Mouse (Mus musculus) CH12.LX (cell line): Measurements from ENCODE around the gene Ube2g1. TPM values are rescaled to one million over a fixed set of nuclear protein-coding genes. Genes with fewer than 3 reads are reported as not detected.
A peak's percentile ranks its signal among the peaks of the same experiment; 100 is the strongest.

Source experiments
- DNase-seq: peaks from one replicate; pipeline ENCODE4 v3.0.0-alpha.2; 2013; ENCODE audit errors: extremely low read depth
- H3K27ac ChIP-seq: 2 replicates; pipeline ENCODE4 v1.5.1; 2012; ENCODE audit warnings: low read depth, mild to moderate bottlenecking, control low read depth, moderate library complexity; ENCODE audit not compliant: insufficient read depth
- H3K27me3 ChIP-seq: replicated peaks from 2 replicates; pipeline ENCODE3; 2012; ENCODE audit warnings: inconsistent platforms
- H3K36me3 ChIP-seq, 2 experiments: replicated peaks in 1 of 2; 2 replicates each; pipeline versions ENCODE3 to v1.6.1; 2012; ENCODE audit warnings: inconsistent platforms in 1 of 2, low read length in 1 of 2, mild to moderate bottlenecking in 1 of 2, mixed read lengths in 1 of 2, moderate library complexity in 1 of 2; ENCODE audit not compliant: control insufficient read depth in 1 of 2, insufficient read depth in 1 of 2
- H3K4me1 ChIP-seq, 2 experiments: 2 replicates each; pipeline ENCODE4 v1.6.1; 2012; ENCODE audit warnings: inconsistent platforms in 1 of 2, moderate library complexity in 1 of 2; ENCODE audit not compliant: insufficient read depth in 2 of 2, control insufficient read depth in 1 of 2
- H3K4me2 ChIP-seq: 2 replicates; pipeline ENCODE4 v1.6.1; 2012; ENCODE audit warnings: low read depth, mild to moderate bottlenecking, control low read depth; ENCODE audit not compliant: poor library complexity, insufficient read depth, severe bottlenecking
- H3K4me3 ChIP-seq, 3 experiments: fragments of 150-350 bp in 1 of 3; sonication (generic) in 1 of 3; replicated peaks in 1 of 3; 2 replicates each; pipeline versions ENCODE3 to v1.5.1; 2011 to 2012; ENCODE audit warnings: low read depth in 2 of 3, low read length in 2 of 3, mild to moderate bottlenecking in 2 of 3, moderate library complexity in 2 of 3, control low read depth in 1 of 3, improper control_type of control experiment in 1 of 3, inconsistent platforms in 1 of 3, mixed read lengths in 1 of 3; ENCODE audit not compliant: poor library complexity in 1 of 3
- H3K79me2 ChIP-seq: replicated peaks from 2 replicates; pipeline ENCODE4 v1.6.1; 2012; ENCODE audit warnings: mild to moderate bottlenecking, moderate library complexity; ENCODE audit not compliant: control insufficient read depth, poor library complexity, insufficient read depth, severe bottlenecking; ENCODE audit errors: extremely low read depth
- H3K9ac ChIP-seq: 2 replicates; pipeline ENCODE4 v1.6.1; 2012; ENCODE audit warnings: low read depth, mild to moderate bottlenecking, control low read depth, moderate library complexity; ENCODE audit not compliant: insufficient read depth
- H3K9me3 ChIP-seq: replicated peaks from 2 replicates; pipeline ENCODE3; 2012; ENCODE audit warnings: low read length, inconsistent platforms, mixed read lengths
- CHD2 ChIP-seq: IDR thresholded peaks from 2 replicates; pipeline ENCODE4 v1.6.1; 2011; ENCODE audit warnings: low read length, improper control_type of control experiment
- CTCF ChIP-seq, 2 experiments: IDR thresholded peaks in 1 of 2; conservative IDR thresholded peaks in 1 of 2; 2 replicates each; pipeline ENCODE4 v1.5.1; 2011 to 2012; ENCODE audit warnings: low read depth in 2 of 2, low read length in 2 of 2, improper control_type of control experiment in 1 of 2, inconsistent platforms in 1 of 2, mild to moderate bottlenecking in 1 of 2, moderate library complexity in 1 of 2
- E2F4 ChIP-seq: IDR thresholded peaks from 2 replicates; pipeline ENCODE4 v1.6.1; 2011; ENCODE audit warnings: low read depth, low read length, improper control_type of control experiment; ENCODE audit not compliant: insufficient replicate concordance
- EP300 ChIP-seq: IDR thresholded peaks from 2 replicates; pipeline ENCODE4 v1.6.1; 2011; ENCODE audit warnings: low read length, improper control_type of control experiment
- IRF4 ChIP-seq: IDR thresholded peaks from 2 replicates; pipeline ENCODE4 v1.6.1; 2014; ENCODE audit warnings: low read depth, mild to moderate bottlenecking, inconsistent platforms, low read length, improper control_type of control experiment
- JUN ChIP-seq: IDR thresholded peaks from 2 replicates; pipeline ENCODE4 v1.6.1; 2011; ENCODE audit warnings: low read depth, mild to moderate bottlenecking, low read length, improper control_type of control experiment, moderate library complexity; ENCODE audit not compliant: insufficient read depth
- JUND ChIP-seq: conservative IDR thresholded peaks from 2 replicates; pipeline ENCODE4 v1.6.1; 2011; ENCODE audit warnings: low read depth, low read length, improper control_type of control experiment
- KAT2A ChIP-seq: IDR thresholded peaks from 2 replicates; pipeline ENCODE4 v1.6.1; 2012; ENCODE audit warnings: low read length, improper control_type of control experiment, inconsistent platforms; ENCODE audit not compliant: insufficient replicate concordance
- MAFK ChIP-seq: IDR thresholded peaks from 2 replicates; pipeline ENCODE4 v1.6.1; 2011; ENCODE audit warnings: low read length, improper control_type of control experiment; ENCODE audit not compliant: insufficient replicate concordance
- MAX ChIP-seq: IDR thresholded peaks from 2 replicates; pipeline ENCODE4 v1.6.1; 2011; ENCODE audit warnings: low read length, improper control_type of control experiment
- MAZ ChIP-seq: IDR thresholded peaks from 2 replicates; pipeline ENCODE4 v1.6.1; 2012; ENCODE audit warnings: low read depth, mild to moderate bottlenecking, inconsistent platforms, low read length, improper control_type of control experiment, moderate library complexity
- MEF2A ChIP-seq: IDR thresholded peaks from 2 replicates; pipeline ENCODE4 v1.6.1; 2014; ENCODE audit warnings: low read depth, mild to moderate bottlenecking, inconsistent platforms, low read length, improper control_type of control experiment, borderline replicate concordance
- MXI1 ChIP-seq: IDR thresholded peaks from 2 replicates; pipeline ENCODE4 v1.6.1; 2011; ENCODE audit warnings: mild to moderate bottlenecking, low read depth, low read length, improper control_type of control experiment
- NELFE ChIP-seq: IDR thresholded peaks from 2 replicates; pipeline ENCODE4 v1.6.1; 2011; ENCODE audit warnings: low read depth, low read length, improper control_type of control experiment
- PAX5 ChIP-seq: IDR thresholded peaks from 2 replicates; pipeline ENCODE4 v1.6.1; 2012; ENCODE audit warnings: low read length, inconsistent platforms, mixed read lengths
- POLR2A ChIP-seq: IDR thresholded peaks from 2 replicates; pipeline ENCODE4 v1.6.1; 2011; ENCODE audit warnings: low read depth, mild to moderate bottlenecking, improper control_type of control experiment, low read length
- POLR2AphosphoS2 ChIP-seq: IDR thresholded peaks from 2 replicates; pipeline ENCODE4 v1.6.1; 2011; ENCODE audit warnings: low read depth, low read length, improper control_type of control experiment
- RAD21 ChIP-seq: IDR thresholded peaks from 2 replicates; pipeline ENCODE4 v1.6.1; 2011; ENCODE audit warnings: low read depth, mild to moderate bottlenecking, low read length, improper control_type of control experiment, moderate library complexity
- RCOR1 ChIP-seq: conservative IDR thresholded peaks from 2 replicates; pipeline ENCODE4 v1.6.1; 2012; ENCODE audit warnings: low read depth, mild to moderate bottlenecking, inconsistent platforms, low read length, improper control_type of control experiment
- SMC3 ChIP-seq: IDR thresholded peaks from 2 replicates; pipeline ENCODE4 v1.6.1; 2011; ENCODE audit warnings: low read depth, low read length, improper control_type of control experiment
- TBP ChIP-seq: conservative IDR thresholded peaks from 2 replicates; pipeline ENCODE4 v1.6.1; 2011; ENCODE audit warnings: low read depth, low read length, improper control_type of control experiment
- TCF12 ChIP-seq: IDR thresholded peaks from 2 replicates; pipeline ENCODE4 v1.6.1; 2014; ENCODE audit warnings: low read depth, mild to moderate bottlenecking, inconsistent platforms, low read length, improper control_type of control experiment
- UBTF ChIP-seq: IDR thresholded peaks from 2 replicates; pipeline ENCODE4 v1.6.1; 2012; ENCODE audit warnings: low read depth, mild to moderate bottlenecking, inconsistent platforms, low read length, improper control_type of control experiment, moderate library complexity
- USF1 ChIP-seq: IDR thresholded peaks from 2 replicates; pipeline ENCODE4 v1.6.1; 2014; ENCODE audit warnings: low read depth, mild to moderate bottlenecking, inconsistent platforms, low read length, improper control_type of control experiment
- ZC3H11A ChIP-seq: IDR thresholded peaks from 2 replicates; pipeline ENCODE4 v1.6.1; 2012; ENCODE audit warnings: low read depth, mild to moderate bottlenecking, inconsistent platforms, low read length, improper control_type of control experiment
- ZKSCAN1 ChIP-seq: IDR thresholded peaks from 2 replicates; pipeline ENCODE4 v1.6.1; 2012; ENCODE audit warnings: low read depth, inconsistent platforms, low read length, improper control_type of control experiment, borderline replicate concordance
- ZMIZ1 ChIP-seq: IDR thresholded peaks from 2 replicates; pipeline ENCODE4 v1.6.1; 2012; ENCODE audit warnings: low read depth, mild to moderate bottlenecking, inconsistent platforms, low read length, improper control_type of control experiment
- ZNF384 ChIP-seq: IDR thresholded peaks from 2 replicates; pipeline ENCODE4 v1.6.1; 2012; ENCODE audit warnings: low read depth, low read length, improper control_type of control experiment, inconsistent platforms
- dilution Hi-C: fragments of 300-500 bp; cut with MboI; formaldehyde crosslinking; loops from 2 replicates; pipeline ENCODE4 v1.14.3; 2020; ENCODE audit warnings: low sequenced_read_pairs; ENCODE audit not compliant: extremely low pct_unique_long_range_greater_than_20kb, extremely low pct_ligation_motif_present
- in situ Hi-C: fragments of 300-500 bp; cut with MboI; formaldehyde crosslinking; loops from 3 replicates; pipeline ENCODE4 v1.14.3; 2019; ENCODE audit warnings: low sequenced_read_pairs, low pct_ligation_motif_present, low pct_unique_long_range_greater_than_20kb, mixed read lengths
- polyA plus RNA-seq: library from polyadenylated mRNA; unstranded; fragments of >175 nt; gene quantifications from 2 replicates; pipeline ENCODE4 v1.2.1, GENCODE M21; 2012; ENCODE audit warnings: low read depth; ENCODE audit not compliant: insufficient read length
- total RNA-seq, 2 experiments: library from RNA; depleted of rRNA; stranded (reverse); fragments of 300-350 nt in 1 of 2; fragments of >200 nt in 1 of 2; gene quantifications; 2 replicates each; pipeline ENCODE4 v1.2.3; 2012 to 2014

Gene Ube2g1
- total and polyA plus RNA-seq, 3 experiments, result 34.5 to 74.4 (median 73.8) TPM

- no peak overlapping the region for H3K4me3 ChIP-seq
- DNase-seq, result peak; percentile 85
- TF ChIP-seq PAX5, result no peak
- TF ChIP-seq NELFE, result no peak; the same call in 1 of the 2 replicates
- 0 out of 2 replicates have a peak, but pooled peaks have one; percentile 32 for TF ChIP-seq MEF2A
- TF ChIP-seq POLR2AphosphoS2, result no peak
- peak; percentile 95 for TF ChIP-seq SMC3
- no peak for TF ChIP-seq MXI1
- no peak for TF ChIP-seq ZKSCAN1
- no peak for TF ChIP-seq MAZ
- no peak for TF ChIP-seq UBTF
- TF ChIP-seq ZC3H11A, result peak; percentile 97
- no peak for TF ChIP-seq TCF12
- peak; percentile 89 to 95 for TF ChIP-seq CTCF (conservative IDR thresholded peaks at IDR 0.05 in 1 of 2, IDR thresholded peaks at IDR 0.05 in 1 of 2; ENCODE audit: low read depth in 2 of 2, low read length in 2 of 2)
- no peak for TF ChIP-seq JUN
- no peak for TF ChIP-seq E2F4
- no peak for TF ChIP-seq CHD2
- TF ChIP-seq TBP, result no peak
- TF ChIP-seq POLR2A, result no peak
- no peak for TF ChIP-seq RCOR1
- TF ChIP-seq ZNF384, result no peak
- no peak for TF ChIP-seq MAX
- TF ChIP-seq EP300, result no peak
- no peak for TF ChIP-seq JUND
- TF ChIP-seq IRF4, result peak; percentile 57
Measured at GRCm38 (mm10) chr11:72564232-72564807, 42.8 kb upstream of the Ube2g1 start.

DNA sequence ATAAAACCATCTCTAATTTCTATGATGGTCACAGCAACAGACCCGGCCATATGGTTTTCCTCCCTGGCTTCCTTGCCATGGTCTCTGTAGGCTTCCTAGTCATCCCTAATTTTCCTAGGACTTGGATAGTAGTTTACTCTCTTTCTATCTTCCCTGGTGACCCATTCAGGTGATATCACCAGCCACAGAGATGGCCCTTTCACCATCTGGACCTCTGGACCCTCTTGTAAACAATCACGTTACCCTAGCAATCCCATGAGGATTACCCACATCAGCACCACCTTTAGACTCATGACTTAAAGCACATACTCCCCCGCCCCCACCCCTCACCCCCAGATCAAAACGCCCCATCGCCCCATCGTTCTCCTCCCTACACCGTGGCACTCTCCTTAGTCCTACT lies 40.8 kb upstream of the Ube2g1 start:
- DNase-seq, result no peak
- no peaks in the 10 kb centered on the region for H3K9me3 ChIP-seq
- H3K79me2 ChIP-seq, result no peaks in the 10 kb centered on the region
- no peak overlapping the region for H3K27ac ChIP-seq
- dilution Hi-C loops, result no loop called here
- H3K4me2 ChIP-seq, result no peak overlapping the region
- no peak overlapping the region for H3K4me3 ChIP-seq
- no peaks in the 10 kb centered on the region for H3K36me3 ChIP-seq
- no peaks in the 10 kb centered on the region for H3K27me3 ChIP-seq
- no peak overlapping the region for H3K9ac ChIP-seq
- TF ChIP-seq MAZ (no peak), MAFK (no peak), POLR2A (no peak), USF1 (no peak), E2F4 (no peak), POLR2AphosphoS2 (no peak), RAD21 (no peak), KAT2A (no peak), ZMIZ1 (no peak), UBTF (no peak)
- in situ Hi-C loops, result no loop called here
- H3K4me1 ChIP-seq, result peaks cover 12 to 41% of the 10 kb centered on the region in 2 experiments

More at GRCm38 (mm10) chr11:72564232-72564807, 42.8 kb upstream of the Ube2g1 start:
- in situ Hi-C loops (loop anchor here (5.0 kb wide), 2 partner anchors 122 to 222 kb away; partner anchors contain the start of gene Mybbp1a), dilution Hi-C loops (no loop called here)
- Histone ChIP-seq H3K79me2 (no peaks in the 10 kb centered on the region), H3K27ac (no peak overlapping the region), H3K36me3 (no peaks in the 10 kb centered on the region), H3K4me2 (peak overlapping the region; percentile 26), H3K4me1 (peaks cover 8 to 38% of the 10 kb centered on the region in 2 experiments; a peak in 3 of 4 replicates), H3K9ac (no peak overlapping the region), H3K9me3 (no peaks in the 10 kb centered on the region), H3K27me3 (no peaks in the 10 kb centered on the region)
